Mouse (Mus musculus) liver, adult 10 weeks (tissue): ENCODE measurements around the gene Ces3a. TPM values are rescaled to one million over a fixed set of nuclear protein-coding genes. Genes with fewer than 3 reads are reported as not detected.

ENCODE experiments used
- polyA plus RNA-seq: library from polyadenylated mRNA; stranded (reverse); fragments of 350-450 nt; fragmentation: Illumina TruSeq; extraction: RNeasy Lipid Tissue Mini Kit (QIAGEN cat#74804); gene quantifications from one replicate; pipeline ENCODE4 v1.2.3, GENCODE M21; 2014; ENCODE audit warnings: low read depth, low replicate concordance

Ces3a gene
- polyA plus RNA-seq: 886 TPM

GRCm38 (mm10) chr8:105048371-105048854 is at the start of gene Ces3a:
TSS of gene Ces3a (plus strand) at chr8:105048601.

GRCm38 (mm10) chr8:105000586-105000985 is 47.8 kb upstream of the Ces3a start, which contains the start of gene Ces2h:
TSS of gene Ces2h (plus strand) at chr8:105000853.

GRCm38 (mm10) chr8:105083449-105084050 is 35.1 kb downstream of the Ces3a start, which contains the start of gene Ces3b:
TSS of gene Ces3b (plus strand) at chr8:105083753.

Other genes starting within 250 kb of the Ces3a start
- gene Ces2b, start 217.0 kb upstream of the Ces3a start, polyA plus RNA-seq: 0.42 TPM
- gene Ces2c, start 201.5 kb upstream of the Ces3a start, polyA plus RNA-seq: 107 TPM
- gene Ces2e, start 122.3 kb upstream of the Ces3a start, polyA plus RNA-seq: 126 TPM
- not detected for gene Ces2f, start 101.2 kb upstream of the Ces3a start, polyA plus RNA-seq
- 57.8 TPM for gene Ces2g, start 86.9 kb upstream of the Ces3a start, polyA plus RNA-seq
- gene Ces2h, start 47.7 kb upstream of the Ces3a start, polyA plus RNA-seq: 0.26 TPM
- gene Ces3b, start 35.2 kb downstream of the Ces3a start, polyA plus RNA-seq: 265 TPM
- gene Ces4a, start 83.2 kb downstream of the Ces3a start, polyA plus RNA-seq: 0.56 TPM
- 31.0 TPM for gene Cbfb, start 122.1 kb downstream of the Ces3a start, polyA plus RNA-seq
- gene D230025D16Rik, start 176.5 kb downstream of the Ces3a start, polyA plus RNA-seq: 44.6 TPM
- not detected for gene B3gnt9, start 206.6 kb downstream of the Ces3a start, polyA plus RNA-seq
- 0.82 TPM for gene Tradd, start 216.0 kb downstream of the Ces3a start, polyA plus RNA-seq
- 0.21 TPM for gene Fbxl8, start 216.0 kb downstream of the Ces3a start, polyA plus RNA-seq
- gene Hsf4, start 221.2 kb downstream of the Ces3a start, polyA plus RNA-seq: not detected
- 0.24 TPM for gene Nol3, start 227.5 kb downstream of the Ces3a start, polyA plus RNA-seq
- 0.21 TPM for gene 4931428F04Rik, start 241.3 kb downstream of the Ces3a start, polyA plus RNA-seq
- not detected for gene Exoc3l, start 247.5 kb downstream of the Ces3a start, polyA plus RNA-seq
- gene E2f4, start 249.1 kb downstream of the Ces3a start, polyA plus RNA-seq: 4.1 TPM